Mouse (Mus musculus) testis, postnatal 10 days (tissue): Measurements from ENCODE around the gene Anapc11.

Experiments
- DNase-seq: peaks from one replicate; pipeline ENCODE4 v3.0.0; 2021; ENCODE audit warnings: low spot score

Anapc11 gene

GRCm38 (mm10) chr11:120606764-120607163 is 8.5 kb downstream of the Anapc11 start:
- DNase-seq, result no peak

GRCm38 (mm10) chr11:120608241-120609034 is 10.2 kb downstream of the Anapc11 start, which contains the start of gene Npb:
TSS of gene Npb (plus strand) at chr11:120608477.
- DNase-seq, result peak; percentile 51

GRCm38 (mm10) chr11:120609250-120609649 is 11.0 kb downstream of the Anapc11 start:
- DNase-seq, result peak; percentile 45

DNA sequence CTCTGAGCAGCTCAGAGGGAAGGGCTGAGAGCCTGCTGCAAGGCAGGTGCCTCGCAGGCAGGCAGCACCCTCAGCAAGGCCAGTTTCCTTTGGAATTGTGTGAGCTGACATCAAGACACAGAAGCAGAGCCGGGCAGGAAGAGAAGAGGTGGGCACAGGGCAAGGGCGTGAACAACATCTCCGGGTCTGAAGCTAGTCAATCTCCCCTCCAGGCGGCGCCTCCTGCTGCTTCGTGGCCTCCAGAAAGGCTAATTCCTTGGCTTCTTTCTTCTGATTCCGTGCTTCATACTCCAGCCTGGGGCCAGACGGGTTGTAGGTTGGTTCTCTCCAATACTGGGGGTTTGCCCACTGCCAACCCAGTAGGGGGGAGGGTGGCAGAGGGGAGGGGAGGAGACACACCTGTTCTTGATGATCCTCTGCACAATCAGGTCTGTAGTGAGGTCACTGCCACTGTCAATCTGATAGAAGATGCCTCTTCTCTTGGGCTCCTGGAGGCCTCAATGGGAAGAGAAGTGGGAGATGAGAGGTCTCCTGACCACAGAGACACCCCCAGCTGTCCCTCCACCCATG is 12.3 kb downstream of the Anapc11 start:
- DNase-seq, result no peak

- peak; percentile 86 for DNase-seq
These were observed 14.5 kb downstream of the Anapc11 start for GRCm38 (mm10) chr11:120612763-120613162.

DNA sequence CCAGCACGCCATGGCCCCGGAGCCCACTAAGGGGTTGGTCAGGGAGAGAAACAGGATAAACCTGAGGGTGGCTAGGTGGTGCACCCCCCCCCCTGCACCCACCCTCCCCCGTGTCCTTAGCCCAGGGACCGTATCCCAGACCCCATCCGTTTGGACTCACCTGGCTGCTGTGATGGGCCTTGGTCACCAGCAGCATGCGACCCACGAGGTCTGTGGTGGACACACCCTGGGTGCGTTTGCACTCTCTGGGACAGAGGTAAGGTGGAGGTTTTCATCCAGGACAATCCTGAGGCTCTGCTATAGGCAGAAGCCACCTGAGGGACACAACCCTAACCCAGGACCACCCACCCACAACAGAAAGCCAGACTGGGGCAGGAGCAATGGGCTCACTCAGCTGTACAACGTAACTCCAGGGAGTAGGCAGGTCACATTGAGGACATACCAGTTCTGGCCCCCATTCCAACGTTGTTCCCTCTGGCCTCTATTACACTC is 15.3 kb downstream of the Anapc11 start:
- peak; percentile 40 for DNase-seq

- peak; percentile 39 for DNase-seq
These were observed 15.8 kb downstream of the Anapc11 start for GRCm38 (mm10) chr11:120613976-120614375.

GRCm38 (mm10) chr11:120615167-120615566 is 16.9 kb downstream of the Anapc11 start:
- DNase-seq, result peak; percentile 40

DNA sequence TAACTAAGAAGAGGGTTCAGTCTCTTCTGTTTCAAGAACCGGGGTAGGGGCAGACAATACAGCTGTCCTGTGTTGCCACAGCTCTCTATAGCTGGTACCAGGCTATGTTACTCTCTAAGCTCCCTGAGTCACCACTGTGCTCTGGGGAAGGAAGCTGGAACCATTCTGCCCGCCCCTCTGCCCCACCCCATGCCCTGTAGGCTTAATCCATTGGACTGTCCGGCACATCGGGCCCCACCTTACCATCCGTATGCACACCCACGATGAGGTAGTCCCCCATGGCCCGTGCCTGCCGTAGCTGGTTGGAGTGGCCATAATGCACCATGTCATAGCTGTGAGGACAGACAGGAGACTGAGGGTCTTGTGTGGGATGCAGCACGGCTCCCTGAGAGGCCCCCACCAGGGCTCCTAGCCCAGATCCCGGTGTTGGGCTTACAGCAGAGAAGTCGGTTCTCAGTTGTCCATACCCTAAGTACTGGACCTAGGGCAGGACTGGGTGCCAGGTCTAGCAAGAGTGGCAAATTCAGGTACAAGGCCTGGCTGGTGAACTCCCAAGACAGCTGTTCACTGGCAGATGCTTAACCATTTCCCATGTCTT is 17.5 kb downstream of the Anapc11 start:
- peak; percentile 40 for DNase-seq

DNA sequence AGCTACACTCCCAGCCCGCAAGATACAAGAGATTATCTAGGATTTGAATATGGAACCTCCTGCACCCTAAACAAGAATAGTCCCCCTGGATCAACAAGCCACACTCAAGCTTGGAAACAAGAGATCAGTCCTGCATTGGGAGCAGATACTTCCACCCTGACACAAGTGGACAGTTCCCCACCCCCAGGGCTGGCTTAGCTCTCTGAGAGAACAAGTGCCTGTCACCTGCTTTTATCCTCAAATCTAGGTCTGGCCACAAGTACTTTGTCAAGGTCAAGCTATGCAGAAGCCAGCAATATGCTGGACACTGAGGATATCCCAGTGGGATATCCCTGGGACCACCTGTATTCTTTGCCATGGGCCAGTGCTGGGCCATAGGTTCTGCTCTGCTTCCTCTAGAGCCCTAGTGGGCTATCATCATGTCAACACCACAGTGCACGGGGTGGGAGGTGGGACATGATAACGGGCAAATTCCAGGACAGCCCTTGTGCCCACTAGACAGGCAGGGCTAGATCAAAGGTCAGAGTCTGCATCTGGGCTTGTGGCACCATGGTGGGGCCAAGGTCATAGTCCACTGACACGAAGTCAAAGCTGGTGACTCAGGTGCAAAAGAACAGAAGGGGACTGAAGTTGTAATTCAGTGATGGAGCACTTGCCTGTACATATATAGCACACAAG is 18.5 kb downstream of the Anapc11 start:
- DNase-seq, result no peak

- DNase-seq, result peak; percentile 96
These were observed 19.4 kb downstream of the Anapc11 start, which contains the start of gene Pcyt2 for GRCm38 (mm10) chr11:120617519-120618112. TSS of gene Pcyt2 (minus strand) at chr11:120617936.

- DNase-seq, result no peak
These were observed 20.7 kb downstream of the Anapc11 start for GRCm38 (mm10) chr11:120618619-120619535.

DNA sequence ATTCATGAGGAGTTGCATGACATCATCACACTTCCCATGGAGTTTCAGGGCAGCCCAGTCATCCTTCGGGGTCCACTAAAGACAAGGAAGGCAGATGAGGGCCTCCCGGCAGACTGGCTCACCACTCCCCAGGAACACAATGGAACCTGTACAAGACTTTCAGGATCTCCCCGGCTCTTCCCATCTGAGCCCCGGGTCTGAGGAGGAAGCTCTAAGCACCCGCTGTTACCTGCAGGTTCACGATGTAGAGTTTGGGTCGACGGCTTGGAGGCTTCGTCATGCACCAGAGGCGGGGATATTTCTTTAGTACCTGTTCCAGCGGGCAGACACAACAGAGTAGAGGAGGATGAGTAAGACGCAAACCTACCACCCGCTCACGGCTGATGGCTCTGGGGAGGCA is 22.0 kb downstream of the Anapc11 start:
- no peak for DNase-seq

DNA sequence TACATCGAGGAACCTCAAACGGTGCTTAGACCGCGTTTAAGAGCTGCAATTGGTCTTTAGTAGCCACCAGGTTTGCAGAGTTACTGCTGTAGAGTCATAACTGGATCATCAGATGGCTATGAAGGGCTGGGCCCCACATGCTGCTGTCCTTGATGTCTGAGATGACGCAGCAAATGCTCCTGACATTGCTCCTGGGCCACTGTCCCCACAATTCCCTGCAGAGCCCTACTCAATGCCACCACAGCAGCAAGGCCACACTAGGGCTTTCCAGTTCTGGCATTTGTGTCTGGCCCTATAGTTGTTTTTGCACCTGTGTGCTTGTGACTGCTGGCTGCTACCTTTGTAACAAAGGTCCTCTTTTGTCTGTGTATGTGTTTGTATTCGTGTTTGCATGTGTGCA is 24.6 kb downstream of the Anapc11 start:
- no peak for DNase-seq

- DNase-seq, result peak; percentile 84
These were observed 25.9 kb downstream of the Anapc11 start for GRCm38 (mm10) chr11:120623961-120624679.

GRCm38 (mm10) chr11:120624680-120625111 is 26.5 kb downstream of the Anapc11 start:
- peak; percentile 90 for DNase-seq

DNA sequence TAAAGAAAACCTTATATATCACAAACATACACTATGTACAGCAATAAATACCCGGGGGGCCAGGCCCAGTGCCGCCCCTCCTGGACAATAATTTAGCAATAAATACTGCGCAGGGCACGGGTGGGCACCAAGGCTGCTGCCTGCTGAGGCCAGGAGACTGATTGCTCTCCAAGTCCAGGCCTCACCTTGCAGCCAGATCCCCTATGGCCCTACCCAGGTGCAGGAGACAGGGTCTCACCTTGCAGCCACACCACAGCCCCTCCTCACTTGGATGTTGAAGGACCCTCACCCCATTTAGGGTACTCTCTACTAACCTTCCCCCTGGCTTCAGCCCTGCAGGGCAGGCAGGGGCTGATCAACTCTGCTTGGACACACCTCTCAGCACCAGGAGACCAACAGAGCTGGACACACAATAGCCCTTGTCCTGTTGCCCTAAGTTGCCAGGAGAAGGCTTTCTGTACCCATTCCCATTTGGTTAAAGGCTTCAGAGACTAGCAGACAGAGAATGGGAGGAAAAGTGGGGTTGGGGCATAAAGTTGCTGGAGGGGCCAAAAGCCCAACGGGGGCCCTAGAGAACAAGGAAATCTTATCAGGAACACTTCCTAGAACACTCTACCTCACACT is 27.0 kb downstream of the Anapc11 start, which contains the start of gene Sirt7:
Gene Sirt7 (minus strand): TSS at position 89 of the 624 bp plus-strand sequence.
- DNase-seq, result no peak

- DNase-seq, result peak; percentile 39
These were observed 28.7 kb downstream of the Anapc11 start for GRCm38 (mm10) chr11:120626785-120627467.
